Mouse (Mus musculus) forebrain, embryonic 15.5 days (tissue): Measurements from ENCODE around the gene Tmem212. TPM values are rescaled to one million over a fixed set of nuclear protein-coding genes. Genes with fewer than 3 reads are reported as not detected.
"Not testable (repeated sequence)": the region's sequence is repeated elsewhere in the genome, so short reads cannot be mapped to it uniquely, and the experiment has no call there.

ENCODE experiments used
- ATAC-seq: fragments of 200-750 bp; cut with Nextera tagmentation; replicated peaks from 2 replicates; pipeline ENCODE4 v1.8.0; 2017; ENCODE audit warnings: mild to moderate bottlenecking, moderate TSS enrichment, moderate library complexity
- H3K27ac ChIP-seq: fragments of 300-500 bp; sonication (generic); replicated peaks from 2 replicates; pipeline ENCODE4 v1.5.1; 2015; ENCODE audit warnings: mild to moderate bottlenecking, inconsistent platforms
- H3K27me3 ChIP-seq: fragments of 300-500 bp; sonication (generic); 2 replicates; pipeline ENCODE4 v1.6.1; 2015; ENCODE audit warnings: inconsistent platforms
- H3K36me3 ChIP-seq: fragments of 300-500 bp; sonication (generic); 2 replicates; pipeline ENCODE4 v1.6.1; 2015; ENCODE audit warnings: mild to moderate bottlenecking, inconsistent platforms
- H3K4me1 ChIP-seq: fragments of 300-500 bp; sonication (generic); 2 replicates; pipeline ENCODE4 v1.6.1; 2015; ENCODE audit warnings: inconsistent platforms
- H3K4me2 ChIP-seq: fragments of 300-500 bp; sonication (generic); replicated peaks from 2 replicates; pipeline ENCODE4 v1.6.1; 2015; ENCODE audit warnings: mild to moderate bottlenecking, inconsistent platforms
- H3K4me3 ChIP-seq: fragments of 300-500 bp; sonication (generic); 2 replicates; pipeline ENCODE4 v1.5.1; 2015; ENCODE audit warnings: mild to moderate bottlenecking, inconsistent platforms
- H3K9ac ChIP-seq: fragments of 300-500 bp; sonication (generic); replicated peaks from 2 replicates; pipeline ENCODE4 v1.6.1; 2015; ENCODE audit warnings: mild to moderate bottlenecking, inconsistent platforms
- H3K9me3 ChIP-seq: fragments of 300-500 bp; sonication (generic); 2 replicates; pipeline ENCODE4 v1.6.1; 2016; ENCODE audit warnings: inconsistent platforms
- WGBS: fragments of 180-500 bp; shearing (Covaris S2); methylation state at CpG from one replicate; pipeline ENCODE4 v1.1.7; 2015; ENCODE audit warnings: mixed read lengths; 5-methylcytosine and 5-hydroxymethylcytosine counted together
- polyA plus RNA-seq: library from polyadenylated mRNA; unstranded; fragments of >200 nt; fragmentation: Nextera tagmentation; extraction: Ambion mirVana; gene quantifications from 2 replicates; pipeline ENCODE4 v1.2.1, GENCODE M21; 2015

Gene Tmem212
- not detected in 2 replicates for polyA plus RNA-seq

GRCm38 (mm10) chr3:27896318-27896892 lies at the start of gene Tmem212:
Gene Tmem212, minus strand, starts transcription at chr3:27896368.
- Histone ChIP-seq H3K27ac (no peak within 1 kb of the TSS), H3K4me3 (no peak within 1 kb of the TSS), H3K27me3 (no peaks in the 10 kb centered on the region), H3K4me2 (no peak within 1 kb of the TSS), H3K4me1 (no peaks in the 10 kb centered on the region), H3K36me3 (no peaks in the 10 kb centered on the region), H3K9ac (no peak within 1 kb of the TSS), H3K9me3 (no peaks in the 10 kb centered on the region)
- ATAC-seq: no peak
- 53% methylated on average over 8 of the region's 8 CpGs for WGBS

DNA sequence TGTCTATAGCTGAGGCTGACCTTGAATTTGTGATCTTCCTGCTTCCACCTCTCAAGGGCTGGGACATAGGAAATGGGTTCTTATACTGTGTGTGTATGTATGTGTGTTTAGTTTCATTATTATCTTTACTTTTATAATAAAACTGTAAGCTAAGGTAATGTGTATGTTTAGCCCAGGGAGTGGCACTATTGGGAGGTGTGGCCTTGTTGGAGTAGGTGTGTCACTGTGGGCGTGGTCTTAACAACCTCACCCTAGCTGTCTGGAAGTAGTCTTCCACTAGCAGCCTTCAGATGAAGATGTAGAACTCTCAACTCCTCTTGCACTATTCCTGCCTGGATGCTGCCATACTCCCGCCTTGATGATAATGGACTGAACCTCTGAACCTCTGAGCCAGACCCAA lies 49.2 kb upstream of the Tmem212 start:
- not testable (repeated sequence) for H3K9ac ChIP-seq, H3K4me3 ChIP-seq, H3K36me3 ChIP-seq, H3K9me3 ChIP-seq, H3K27me3 ChIP-seq, H3K4me1 ChIP-seq, H3K27ac ChIP-seq, H3K4me2 ChIP-seq, ATAC-seq
- 86% methylated on average over 2 of the region's 2 CpGs for WGBS

- H3K36me3 ChIP-seq: no peaks in the 10 kb centered on the region
- ATAC-seq: no peak
- H3K9me3 ChIP-seq: no peaks in the 10 kb centered on the region
- no peak overlapping the region for H3K9ac ChIP-seq
- peaks cover 9% of the 10 kb centered on the region; the same call in 1 of the 2 replicates for H3K27me3 ChIP-seq
- H3K4me1 ChIP-seq: peaks cover 13% of the 10 kb centered on the region
- H3K4me2 ChIP-seq: no peak overlapping the region
- H3K4me3 ChIP-seq: no peak overlapping the region
- H3K27ac ChIP-seq: no peak overlapping the region
- 86% methylated on average over 7 of the region's 7 CpGs for WGBS
Observed at GRCm38 (mm10) chr3:27942991-27943390, 46.8 kb upstream of the Tmem212 start.

GRCm38 (mm10) chr3:27941634-27942033 lies 45.5 kb upstream of the Tmem212 start:
- Histone ChIP-seq H3K4me1 (peaks cover 13% of the 10 kb centered on the region), H3K4me2 (no peak overlapping the region), H3K9ac (no peak overlapping the region), H3K27me3 (peaks cover 10% of the 10 kb centered on the region; the same call in 1 of the 2 replicates), H3K27ac (no peak overlapping the region), H3K36me3 (no peaks in the 10 kb centered on the region), H3K9me3 (no peaks in the 10 kb centered on the region), H3K4me3 (no peak overlapping the region)
- 90% methylated on average over 3 of the region's 3 CpGs for WGBS
- no peak for ATAC-seq

DNA sequence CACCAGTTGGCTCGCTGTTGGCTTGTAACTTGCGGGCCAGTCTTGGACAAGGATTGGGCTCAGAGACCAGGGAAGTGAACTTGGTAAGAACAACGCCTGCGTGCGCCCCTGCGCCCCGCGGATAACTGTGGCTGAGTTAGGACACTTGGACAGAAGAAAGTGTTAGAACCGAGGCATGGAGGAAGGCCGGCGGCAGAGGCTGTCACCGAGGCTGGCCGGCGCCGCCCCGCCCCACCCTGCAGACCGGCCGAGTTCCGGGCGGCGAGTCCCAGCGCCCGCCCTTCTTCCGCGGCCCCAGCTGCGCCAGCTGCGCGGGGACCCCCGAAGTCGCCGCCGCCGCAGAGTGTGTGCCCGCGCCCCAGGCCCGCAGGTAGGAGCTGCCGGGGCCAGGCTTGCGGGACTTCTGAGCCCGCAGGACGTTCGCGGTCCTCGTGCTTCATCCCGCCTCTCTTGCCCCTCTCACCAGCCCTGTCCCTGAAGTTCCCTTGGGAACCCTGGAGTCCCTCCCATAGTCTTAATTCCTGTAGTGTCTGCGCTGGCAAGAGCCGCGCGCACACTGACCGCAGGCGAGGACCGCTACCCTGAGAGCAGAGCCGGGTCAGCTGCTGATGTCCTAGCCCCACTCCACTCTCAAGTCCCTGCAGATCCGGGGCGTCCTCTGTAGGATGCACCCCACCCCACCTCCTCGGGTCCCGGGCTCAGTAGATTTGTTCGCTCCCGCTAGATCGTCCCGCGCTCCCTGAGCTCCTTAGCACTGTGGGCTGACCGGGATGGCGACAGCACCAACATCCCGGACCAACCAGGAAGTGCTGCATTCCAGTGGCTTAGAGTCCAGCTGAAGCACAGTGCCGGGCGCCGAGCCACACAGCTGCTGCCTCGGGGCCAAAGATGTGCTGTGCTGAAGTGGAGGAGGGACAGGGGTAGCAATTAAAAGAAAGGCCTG lies 42.5 kb upstream of the Tmem212 start, which contains the start of gene Pld1:
TSS of gene Pld1 (plus strand) at position 315 of the 943 bp plus-strand sequence.
- H3K4me1 ChIP-seq: peaks cover 13% of the 10 kb centered on the region
- no peak within 1 kb of the TSS for H3K27ac ChIP-seq
- H3K27me3 ChIP-seq: peaks cover 10% of the 10 kb centered on the region; the same call in 1 of the 2 replicates
- peak within 1 kb of the TSS; percentile 43 for H3K9ac ChIP-seq
- peak; percentile 84 for ATAC-seq
- H3K36me3 ChIP-seq: no peaks in the 10 kb centered on the region
- H3K9me3 ChIP-seq: no peaks in the 10 kb centered on the region
- under 1% methylated on average over 63 of the region's 68 CpGs for WGBS
- H3K4me2 ChIP-seq: peak within 1 kb of the TSS; percentile 100
- peak within 1 kb of the TSS; percentile 47 for H3K4me3 ChIP-seq

DNA sequence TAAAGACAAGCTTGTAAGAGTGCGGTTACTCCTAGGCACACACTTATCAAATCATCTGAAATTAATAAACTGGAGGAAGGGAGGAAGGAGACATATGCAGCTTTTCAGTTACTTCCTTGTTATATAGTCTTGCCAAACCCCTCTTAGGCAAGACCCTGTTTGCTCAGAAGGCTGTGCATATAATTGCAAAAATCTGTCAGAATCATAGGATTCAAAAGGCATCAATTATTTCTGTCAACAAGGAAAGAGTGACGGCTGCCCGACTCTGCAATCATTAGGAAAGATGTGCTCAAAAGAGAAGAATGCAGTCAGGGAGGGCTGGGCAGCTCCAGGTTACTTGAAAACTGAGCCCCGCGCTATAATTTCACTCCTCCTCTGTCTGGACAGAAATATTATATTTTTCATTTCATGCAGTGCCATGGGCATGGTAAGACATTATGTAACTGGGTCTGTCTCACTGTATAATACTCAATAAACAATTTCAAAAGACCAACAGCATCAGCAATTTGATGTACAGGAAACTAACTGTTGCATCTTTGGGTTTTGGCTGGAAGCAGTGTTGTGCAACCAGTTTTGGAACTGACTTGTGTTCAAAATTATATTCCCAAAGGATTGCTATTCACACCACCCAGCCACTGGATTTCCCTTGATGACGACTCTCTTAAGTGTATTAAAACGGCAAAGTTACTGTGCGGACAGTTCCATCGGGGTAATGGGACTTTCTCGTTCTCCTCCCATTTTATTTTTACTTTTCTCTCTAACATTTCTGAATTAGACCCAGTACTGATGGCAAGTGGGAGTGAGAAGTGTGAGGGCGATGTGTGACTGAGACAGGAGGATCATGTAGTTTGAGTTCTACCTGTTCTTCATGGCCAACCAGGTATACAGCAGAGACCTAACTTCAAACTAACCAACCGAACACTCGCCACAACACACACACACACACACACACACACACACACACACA lies 41.3 kb upstream of the Tmem212 start:
- no peak overlapping the region for H3K27ac ChIP-seq
- no peak overlapping the region for H3K4me2 ChIP-seq
- no peak for ATAC-seq
- no peaks in the 10 kb centered on the region for H3K36me3 ChIP-seq
- H3K27me3 ChIP-seq: peaks cover 10% of the 10 kb centered on the region; the same call in 1 of the 2 replicates
- H3K9me3 ChIP-seq: no peaks in the 10 kb centered on the region
- no peak overlapping the region for H3K9ac ChIP-seq
- H3K4me1 ChIP-seq: peaks cover 13% of the 10 kb centered on the region
- WGBS: 84% methylated on average over 13 of the region's 13 CpGs
- H3K4me3 ChIP-seq: no peak overlapping the region

DNA sequence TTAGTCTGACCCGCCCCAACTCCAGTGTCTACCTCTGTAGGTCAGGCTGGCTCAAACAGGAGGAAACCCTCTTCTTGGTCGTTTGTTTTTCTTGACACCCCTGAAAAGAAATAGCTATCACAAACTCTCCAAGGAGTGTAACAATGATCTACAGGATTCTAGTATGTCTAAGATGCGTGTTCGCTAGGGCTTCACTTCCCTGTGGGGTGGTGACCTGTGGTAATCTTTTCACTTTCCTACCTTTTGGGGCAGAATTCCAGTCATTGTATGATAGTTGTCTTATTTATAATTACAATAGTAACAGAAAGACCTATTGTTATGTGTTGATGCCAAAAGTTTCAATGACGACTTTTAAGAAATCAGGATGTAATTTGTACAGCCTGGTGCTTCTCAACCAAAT lies 40.6 kb upstream of the Tmem212 start:
- Histone ChIP-seq H3K27me3 (peaks cover 10% of the 10 kb centered on the region; the same call in 1 of the 2 replicates), H3K27ac (no peak overlapping the region), H3K36me3 (no peaks in the 10 kb centered on the region), H3K9ac (no peak overlapping the region), H3K9me3 (no peaks in the 10 kb centered on the region), H3K4me3 (no peak overlapping the region), H3K4me1 (peaks cover 13% of the 10 kb centered on the region), H3K4me2 (no peak overlapping the region)
- ATAC-seq: no peak
- 75% methylated on average over 5 of the region's 5 CpGs for WGBS

GRCm38 (mm10) chr3:27935644-27936043 lies 39.5 kb upstream of the Tmem212 start:
- WGBS: 54% methylated on average over 3 of the region's 3 CpGs
- Histone ChIP-seq H3K9ac (no peak overlapping the region), H3K9me3 (no peaks in the 10 kb centered on the region), H3K4me3 (no peak overlapping the region), H3K27me3 (peaks cover 10% of the 10 kb centered on the region; the same call in 1 of the 2 replicates), H3K4me1 (peaks cover 13% of the 10 kb centered on the region), H3K4me2 (no peak overlapping the region), H3K36me3 (no peaks in the 10 kb centered on the region), H3K27ac (no peak overlapping the region)
- ATAC-seq: no peak

DNA sequence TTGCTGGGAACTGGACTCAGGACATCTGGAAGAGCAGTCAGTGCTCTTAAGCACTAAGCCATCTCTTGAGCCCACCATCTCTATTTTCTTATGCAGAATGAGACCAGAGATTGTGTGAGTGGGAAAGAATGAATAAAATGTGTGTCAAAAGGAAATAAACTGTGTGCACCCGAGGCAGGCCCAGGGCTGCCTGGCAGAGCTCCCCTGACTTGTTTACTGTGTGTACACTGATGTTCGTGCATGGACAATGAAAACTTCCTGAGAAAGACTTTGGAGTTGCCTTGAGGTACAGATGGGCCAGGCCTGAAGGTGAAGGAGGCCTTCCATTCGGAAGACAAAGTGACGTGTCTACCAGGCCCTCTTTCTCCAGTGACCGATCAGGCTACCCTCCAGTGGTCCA lies 36.2 kb upstream of the Tmem212 start:
- Histone ChIP-seq H3K4me2 (no peak overlapping the region), H3K27ac (no peak overlapping the region), H3K9me3 (no peaks in the 10 kb centered on the region), H3K4me3 (no peak overlapping the region), H3K36me3 (no peaks in the 10 kb centered on the region), H3K9ac (no peak overlapping the region), H3K27me3 (no peaks in the 10 kb centered on the region), H3K4me1 (no peaks in the 10 kb centered on the region)
- WGBS: 91% methylated on average over 5 of the region's 5 CpGs
- no peak for ATAC-seq

- H3K27ac ChIP-seq: no peak overlapping the region
- H3K4me1 ChIP-seq: no peaks in the 10 kb centered on the region
- H3K9me3 ChIP-seq: no peaks in the 10 kb centered on the region
- H3K27me3 ChIP-seq: no peaks in the 10 kb centered on the region
- WGBS: 87% methylated on average over 4 of the region's 4 CpGs
- ATAC-seq: no peak
- H3K36me3 ChIP-seq: no peaks in the 10 kb centered on the region
- no peak overlapping the region for H3K9ac ChIP-seq
- no peak overlapping the region for H3K4me3 ChIP-seq
- no peak overlapping the region for H3K4me2 ChIP-seq
Observed at GRCm38 (mm10) chr3:27929219-27929618, 33.1 kb upstream of the Tmem212 start.

- Histone ChIP-seq H3K9me3 (no peaks in the 10 kb centered on the region), H3K4me3 (no peak overlapping the region), H3K27me3 (no peaks in the 10 kb centered on the region), H3K9ac (no peak overlapping the region), H3K36me3 (no peaks in the 10 kb centered on the region), H3K4me2 (no peak overlapping the region), H3K4me1 (no peaks in the 10 kb centered on the region), H3K27ac (no peak overlapping the region)
- no peak for ATAC-seq
- WGBS: 73% methylated on average over 3 of the region's 3 CpGs
Observed at GRCm38 (mm10) chr3:27924037-27924436, 27.9 kb upstream of the Tmem212 start.
